Mouse (Mus musculus) liver, embryonic 11.5 days (tissue): ENCODE measurements at regions not wholly inside any gene's neighbourhood (a gene's known extent, or its start where the extent isn't known, plus 50 kb on each side); places are given as distances from the start of the nearest gene placed in this dataset.

ENCODE experiments used
- ATAC-seq: fragments of 200-750 bp; cut with Nextera tagmentation; replicated peaks from 2 replicates; pipeline ENCODE4 v1.8.0; 2017; ENCODE audit warnings: moderate number of reproducible peaks, mild to moderate bottlenecking, moderate TSS enrichment, moderate library complexity; ENCODE audit not compliant: low FRiP score
- DNase-seq: peaks from one replicate; pipeline ENCODE4 v3.0.0-alpha.2; 2017; ENCODE audit warnings: low spot score
- H3K27ac ChIP-seq: fragments of 300-500 bp; sonication (generic); 2 replicates; pipeline ENCODE4 v1.5.1; 2014; ENCODE audit warnings: mild to moderate bottlenecking, low read depth, low read length, control low read depth
- H3K27me3 ChIP-seq: fragments of 300-500 bp; sonication (generic); replicated peaks from 2 replicates; pipeline ENCODE4 v1.6.1; 2014; ENCODE audit warnings: low read length, mixed read lengths; ENCODE audit not compliant: control insufficient read depth, insufficient read depth
- H3K36me3 ChIP-seq: fragments of 300-500 bp; sonication (generic); 2 replicates; pipeline ENCODE4 v1.6.1; 2014; ENCODE audit warnings: mild to moderate bottlenecking, low read length, moderate library complexity, mixed read lengths; ENCODE audit not compliant: control insufficient read depth, insufficient read depth
- H3K4me1 ChIP-seq: fragments of 300-500 bp; sonication (generic); replicated peaks from 2 replicates; pipeline ENCODE4 v1.6.1; 2014; ENCODE audit warnings: low read length, mixed read lengths; ENCODE audit not compliant: control insufficient read depth, insufficient read depth
- H3K4me2 ChIP-seq: fragments of 300-500 bp; sonication (generic); 2 replicates; pipeline ENCODE4 v1.6.1; 2014; ENCODE audit warnings: mild to moderate bottlenecking, control low read depth, moderate library complexity
- H3K4me3 ChIP-seq: fragments of 300-500 bp; sonication (generic); 2 replicates; pipeline ENCODE4 v1.5.1; 2014; ENCODE audit warnings: low read depth, low read length, control low read depth
- H3K9ac ChIP-seq: fragments of 300-500 bp; sonication (generic); 2 replicates; pipeline ENCODE4 v1.6.1; 2014; ENCODE audit warnings: low read depth, low read length, control low read depth
- H3K9me3 ChIP-seq: fragments of 300-500 bp; sonication (generic); 2 replicates; pipeline ENCODE4 v1.6.1; 2016; ENCODE audit warnings: low read length, inconsistent platforms, mixed read lengths; ENCODE audit not compliant: control insufficient read depth
- WGBS: fragments of 180-500 bp; shearing (Covaris S2); extraction: QIAGEN DNeasy Blood & Tissue Kit; methylation state at CpG from one replicate; pipeline ENCODE4 v1.1.7; 2014; 5-methylcytosine and 5-hydroxymethylcytosine counted together

GRCm38 (mm10) chr1:155488966-155489661, 68.8 kb upstream of the Acbd6 start:
- Histone ChIP-seq H3K4me1 (no peaks in the 10 kb centered on the region), H3K4me3 (no peak overlapping the region), H3K36me3 (no peaks in the 10 kb centered on the region), H3K9ac (no peak overlapping the region), H3K4me2 (no peak overlapping the region), H3K9me3 (no peaks in the 10 kb centered on the region), H3K27ac (no peak overlapping the region), H3K27me3 (no peaks in the 10 kb centered on the region)
- 80% methylated on average over 11 of the region's 11 CpGs for WGBS
- ATAC-seq (no peak), DNase-seq (peak; percentile 14)

GRCm38 (mm10) chr1:155490131-155490530, 67.8 kb upstream of the Acbd6 start:
- no peaks in the 10 kb centered on the region for H3K4me1 ChIP-seq
- H3K4me2 ChIP-seq = no peak overlapping the region
- H3K36me3 ChIP-seq = no peaks in the 10 kb centered on the region
- DNase-seq (no peak), ATAC-seq (no peak)
- no peaks in the 10 kb centered on the region for H3K9me3 ChIP-seq
- no peak overlapping the region for H3K27ac ChIP-seq
- WGBS = 73% methylated on average over 7 of the region's 7 CpGs
- no peak overlapping the region for H3K4me3 ChIP-seq
- no peaks in the 10 kb centered on the region for H3K27me3 ChIP-seq
- H3K9ac ChIP-seq = no peak overlapping the region

- WGBS = 66% methylated on average over 24 of the region's 24 CpGs
- Histone ChIP-seq H3K4me3 (no peak overlapping the region), H3K4me2 (no peak overlapping the region), H3K4me1 (no peaks in the 10 kb centered on the region), H3K27me3 (no peaks in the 10 kb centered on the region), H3K9ac (no peak overlapping the region), H3K27ac (no peak overlapping the region), H3K36me3 (no peaks in the 10 kb centered on the region), H3K9me3 (no peaks in the 10 kb centered on the region)
- DNase-seq = no peak
- ATAC-seq = no peak
Observed at GRCm38 (mm10) chr1:155491205-155492026, 66.5 kb upstream of the Acbd6 start.

GRCm38 (mm10) chr1:155493333-155493732, 64.6 kb upstream of the Acbd6 start:
- Histone ChIP-seq H3K4me3 (no peak overlapping the region), H3K4me1 (no peaks in the 10 kb centered on the region), H3K36me3 (no peaks in the 10 kb centered on the region), H3K9ac (no peak overlapping the region), H3K27me3 (no peaks in the 10 kb centered on the region), H3K4me2 (no peak overlapping the region), H3K27ac (no peak overlapping the region), H3K9me3 (no peaks in the 10 kb centered on the region)
- DNase-seq = no peak
- ATAC-seq = no peak
- 81% methylated on average over 6 of the region's 6 CpGs for WGBS

- DNase-seq (no peak), ATAC-seq (no peak)
- H3K9me3 ChIP-seq = no peaks in the 10 kb centered on the region
- 72% methylated on average over 4 of the region's 4 CpGs for WGBS
- H3K9ac ChIP-seq = no peak overlapping the region
- H3K36me3 ChIP-seq = no peaks in the 10 kb centered on the region
- H3K4me2 ChIP-seq = no peak overlapping the region
- H3K4me3 ChIP-seq = no peak overlapping the region
- no peaks in the 10 kb centered on the region for H3K4me1 ChIP-seq
- no peaks in the 10 kb centered on the region for H3K27me3 ChIP-seq
- no peak overlapping the region for H3K27ac ChIP-seq
Observed at GRCm38 (mm10) chr1:155493799-155494198, 64.1 kb upstream of the Acbd6 start.

GRCm38 (mm10) chr1:155494347-155494746, 63.6 kb upstream of the Acbd6 start:
- no peak for DNase-seq
- no peaks in the 10 kb centered on the region for H3K36me3 ChIP-seq
- H3K4me2 ChIP-seq = no peak overlapping the region
- H3K4me3 ChIP-seq = no peak overlapping the region
- ATAC-seq = no peak
- no peaks in the 10 kb centered on the region for H3K4me1 ChIP-seq
- H3K9ac ChIP-seq = no peak overlapping the region
- no peaks in the 10 kb centered on the region for H3K27me3 ChIP-seq
- 68% methylated on average over 2 of the region's 2 CpGs for WGBS
- H3K9me3 ChIP-seq = no peaks in the 10 kb centered on the region
- no peak overlapping the region for H3K27ac ChIP-seq

GRCm38 (mm10) chr1:155499735-155500134, 58.2 kb upstream of the Acbd6 start:
- DNase-seq (no peak), ATAC-seq (no peak)
- Histone ChIP-seq H3K9ac (no peak overlapping the region), H3K4me1 (no peaks in the 10 kb centered on the region), H3K27me3 (no peaks in the 10 kb centered on the region), H3K4me2 (no peak overlapping the region), H3K27ac (no peak overlapping the region), H3K9me3 (no peaks in the 10 kb centered on the region), H3K36me3 (no peaks in the 10 kb centered on the region), H3K4me3 (no peak overlapping the region)
- 88% methylated on average over 1 of the region's 1 CpGs for WGBS

GRCm38 (mm10) chr1:155502867-155503266, 55.1 kb upstream of the Acbd6 start:
- 71% methylated on average over 10 of the region's 10 CpGs for WGBS
- Histone ChIP-seq H3K4me3 (no peak overlapping the region), H3K27me3 (no peaks in the 10 kb centered on the region), H3K9me3 (no peaks in the 10 kb centered on the region), H3K36me3 (no peaks in the 10 kb centered on the region), H3K4me2 (no peak overlapping the region), H3K27ac (no peak overlapping the region), H3K9ac (no peak overlapping the region), H3K4me1 (no peaks in the 10 kb centered on the region)
- ATAC-seq (no peak), DNase-seq (no peak)
